Mouse (Mus musculus) liver, adult 2 months (tissue): ENCODE results near the gene Rapgef5. TPM values are rescaled to one million over a fixed set of nuclear protein-coding genes. Genes with fewer than 3 reads are reported as not detected.

ENCODE experiments used
- DNase-seq: peaks from one replicate; pipeline ENCODE4 v3.0.0-alpha.2; 2011; ENCODE audit warnings: low read depth, low spot score; ENCODE audit errors: extremely low read depth
- H3K27ac ChIP-seq: fragments of 200-500 bp; replicated peaks from 2 replicates; pipeline ENCODE4 v1.5.1; 2012; ENCODE audit warnings: low read depth, mild to moderate bottlenecking, control low read depth, inconsistent platforms, low read length; ENCODE audit not compliant: insufficient read depth
- H3K27me3 ChIP-seq: fragments of 200-500 bp; 2 replicates; pipeline ENCODE4 v1.6.1; 2012; ENCODE audit warnings: mild to moderate bottlenecking, moderate library complexity, low read length, inconsistent platforms; ENCODE audit not compliant: control insufficient read depth, insufficient read depth
- H3K36me3 ChIP-seq: fragments of 200-500 bp; 2 replicates; pipeline ENCODE4 v1.6.1; 2012; ENCODE audit warnings: low read length, inconsistent platforms; ENCODE audit not compliant: control insufficient read depth, insufficient read depth
- H3K4me1 ChIP-seq: fragments of 200-500 bp; 2 replicates; pipeline ENCODE4 v1.6.1; 2011; ENCODE audit warnings: low read length; ENCODE audit not compliant: control insufficient read depth, insufficient read depth
- H3K4me3 ChIP-seq: fragments of 200-500 bp; 2 replicates; pipeline ENCODE4 v1.5.1; 2011; ENCODE audit warnings: low read depth, mild to moderate bottlenecking, control low read depth, low read length, moderate library complexity; ENCODE audit not compliant: insufficient read depth
- H3K79me2 ChIP-seq: fragments of 200-500 bp; 2 replicates; pipeline ENCODE4 v1.6.1; 2012; ENCODE audit warnings: inconsistent platforms, mild to moderate bottlenecking, low read length, moderate library complexity; ENCODE audit not compliant: control insufficient read depth, insufficient read depth
- H3K9ac ChIP-seq: fragments of 200-500 bp; 2 replicates; pipeline ENCODE4 v1.6.1; 2012; ENCODE audit warnings: low read depth, mild to moderate bottlenecking, control low read depth, inconsistent platforms, low read length
- CTCF ChIP-seq: fragments of 200-500 bp; IDR thresholded peaks from 2 replicates; pipeline ENCODE4 v1.5.1; 2011; ENCODE audit warnings: low read depth, low read length, control low read depth
- POLR2A ChIP-seq: fragments of 200-500 bp; IDR thresholded peaks from 2 replicates; pipeline ENCODE4 v1.6.1; 2011; ENCODE audit warnings: low read length, control low read depth; ENCODE audit not compliant: insufficient read depth; ENCODE audit errors: extremely low read depth
- WGBS: fragments of 180-500 bp; shearing (Covaris S2); methylation state at CpG from one replicate; pipeline ENCODE4 v1.1.7; 2018; 5-methylcytosine and 5-hydroxymethylcytosine counted together
- polyA plus RNA-seq: library from polyadenylated mRNA; depleted of rRNA; stranded (reverse); fragments of >200 nt; gene quantifications from 2 replicates; pipeline ENCODE4 v1.2.3, GENCODE M21; 2012
- total RNA-seq: library from RNA; depleted of rRNA; stranded (reverse); fragments of >200 nt; gene quantifications from 2 replicates; pipeline ENCODE4 v1.2.3, GENCODE M21; 2014

Gene Rapgef5
- total and polyA plus RNA-seq, 2 experiments = 2.1 to 13.3 TPM

DNA sequence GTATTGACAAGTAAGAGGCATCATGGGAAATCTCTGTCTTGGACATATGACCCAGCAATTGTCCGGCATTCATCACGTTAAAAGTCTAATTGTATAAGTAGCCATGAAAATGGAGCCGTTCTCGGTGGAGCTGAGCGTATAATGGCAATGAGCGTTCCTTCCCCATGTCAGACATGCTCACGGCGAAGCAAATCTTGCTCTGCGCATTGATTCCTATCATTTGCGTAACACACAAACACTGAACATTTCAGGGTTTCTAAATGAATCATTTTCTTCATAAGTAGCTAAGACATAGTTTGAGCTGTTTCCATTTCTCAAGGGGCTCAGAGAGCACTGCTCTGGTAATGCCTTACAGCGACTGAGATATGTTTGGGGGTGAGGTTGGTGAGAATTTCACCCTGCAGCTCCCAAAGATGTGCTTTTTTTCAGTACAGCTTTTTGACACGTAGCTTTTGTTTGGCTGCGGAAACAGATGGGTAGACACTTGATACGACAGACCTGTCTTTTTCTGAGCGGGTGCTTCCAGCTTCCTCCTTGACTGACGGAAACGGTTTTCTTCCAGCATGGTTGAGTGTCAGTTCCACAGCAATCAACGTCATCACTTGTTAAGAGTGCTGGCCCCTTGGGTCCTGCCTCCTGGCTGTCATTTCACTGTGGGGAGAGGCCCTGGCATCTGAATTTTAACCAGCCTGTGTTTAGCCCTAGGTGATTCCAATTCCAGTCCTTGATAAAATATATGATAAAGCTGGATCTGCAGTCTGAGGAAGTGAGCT lies 112.2 kb downstream of the Rapgef5 start:
- no peak for DNase-seq
- H3K4me3 ChIP-seq = no peak overlapping the region
- TF ChIP-seq CTCF = no peak
- TF ChIP-seq POLR2A = no peak
- H3K79me2 ChIP-seq = no peaks in the 10 kb centered on the region
- WGBS = 91% methylated on average over 18 of the region's 18 CpGs
- H3K27me3 ChIP-seq = no peaks in the 10 kb centered on the region
- no peaks in the 10 kb centered on the region for H3K36me3 ChIP-seq
- H3K9ac ChIP-seq = no peak overlapping the region
- H3K4me1 ChIP-seq = no peaks in the 10 kb centered on the region
- H3K27ac ChIP-seq = no peak overlapping the region

- Histone ChIP-seq H3K4me1 (no peaks in the 10 kb centered on the region), H3K79me2 (no peaks in the 10 kb centered on the region), H3K9ac (no peak overlapping the region), H3K36me3 (no peaks in the 10 kb centered on the region), H3K27ac (no peak overlapping the region), H3K27me3 (no peaks in the 10 kb centered on the region), H3K4me3 (no peak overlapping the region)
- TF ChIP-seq CTCF = no peak
- TF ChIP-seq POLR2A = no peak
- DNase-seq = no peak
- WGBS = 73% methylated on average over 1 of the region's 1 CpGs
These were observed 115.9 kb downstream of the Rapgef5 start for GRCm38 (mm10) chr12:117632133-117632532.

DNA sequence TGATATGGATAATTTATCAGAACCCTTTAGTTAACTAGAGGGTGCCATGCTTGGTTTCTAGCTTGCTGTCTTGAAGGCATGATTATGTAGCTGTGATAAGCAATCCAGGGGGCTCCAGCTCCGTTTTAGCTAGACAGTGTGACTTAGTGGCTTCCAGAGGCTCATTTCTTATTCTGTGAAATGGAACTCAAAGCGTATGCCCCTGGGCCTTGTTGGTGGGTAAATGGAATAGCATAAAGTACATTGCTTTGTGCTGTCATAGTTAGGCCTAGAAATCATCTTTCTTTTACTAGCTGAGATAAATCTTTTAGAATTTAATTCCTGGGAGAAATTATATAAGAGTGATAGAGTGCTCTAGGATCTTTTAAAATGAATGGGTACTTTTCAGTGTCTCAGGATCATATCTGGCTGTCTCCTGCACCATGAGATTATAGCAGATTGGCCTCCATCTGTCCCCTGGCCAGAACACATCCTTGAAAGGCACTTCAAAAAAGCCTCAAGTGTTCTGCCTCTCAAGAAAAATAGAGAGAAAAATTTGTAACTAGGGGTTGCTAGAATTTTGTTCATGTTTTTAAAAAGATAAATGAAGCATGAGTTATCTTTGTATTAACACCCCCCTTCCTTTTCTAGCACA lies 120.0 kb downstream of the Rapgef5 start:
- no peak overlapping the region for H3K9ac ChIP-seq
- H3K4me1 ChIP-seq = no peaks in the 10 kb centered on the region
- H3K4me3 ChIP-seq = no peak overlapping the region
- H3K36me3 ChIP-seq = no peaks in the 10 kb centered on the region
- no peak for TF ChIP-seq POLR2A
- no peak for TF ChIP-seq CTCF
- 92% methylated on average over 2 of the region's 2 CpGs for WGBS
- no peak for DNase-seq
- H3K27ac ChIP-seq = no peak overlapping the region
- H3K79me2 ChIP-seq = no peaks in the 10 kb centered on the region
- H3K27me3 ChIP-seq = no peaks in the 10 kb centered on the region

- H3K36me3 ChIP-seq = no peaks in the 10 kb centered on the region
- H3K27ac ChIP-seq = no peak overlapping the region
- H3K27me3 ChIP-seq = no peaks in the 10 kb centered on the region
- no peak overlapping the region for H3K9ac ChIP-seq
- no peak for DNase-seq
- no peak for TF ChIP-seq CTCF
- no peak for TF ChIP-seq POLR2A
- H3K4me3 ChIP-seq = no peak overlapping the region
- no peaks in the 10 kb centered on the region for H3K79me2 ChIP-seq
- 86% methylated on average over 6 of the region's 6 CpGs for WGBS
- no peaks in the 10 kb centered on the region for H3K4me1 ChIP-seq
These were observed 120.7 kb downstream of the Rapgef5 start for GRCm38 (mm10) chr12:117636969-117637368.

DNA sequence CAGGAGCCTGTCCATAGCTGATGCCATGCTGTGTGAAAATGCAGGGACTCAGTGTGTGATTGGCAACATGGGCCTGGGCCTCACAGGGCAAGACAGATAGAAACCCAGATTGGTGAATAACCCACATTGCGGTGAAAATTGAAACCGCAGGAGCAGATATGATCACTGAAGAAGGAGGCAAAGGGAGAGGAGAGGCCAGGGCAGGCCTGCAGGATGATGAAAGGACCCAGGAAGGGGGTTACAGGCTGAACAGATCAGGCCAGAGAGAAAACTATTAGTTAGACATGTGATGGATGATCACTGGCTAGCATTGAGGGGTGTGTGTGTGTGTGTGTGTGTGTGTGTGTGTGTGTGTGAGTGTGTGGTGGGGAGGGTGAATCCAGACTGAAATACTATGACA lies 122.6 kb downstream of the Rapgef5 start:
- 95% methylated on average over 2 of the region's 2 CpGs for WGBS
- Histone ChIP-seq H3K27ac (no peak overlapping the region), H3K79me2 (no peaks in the 10 kb centered on the region), H3K4me3 (no peak overlapping the region), H3K4me1 (no peaks in the 10 kb centered on the region), H3K36me3 (no peaks in the 10 kb centered on the region), H3K27me3 (no peaks in the 10 kb centered on the region), H3K9ac (no peak overlapping the region)
- TF ChIP-seq POLR2A (no peak), CTCF (no peak)
- DNase-seq = no peak
